ENCODE assay signal across 11 mouse cellular contexts in the genomic region with DNA sequence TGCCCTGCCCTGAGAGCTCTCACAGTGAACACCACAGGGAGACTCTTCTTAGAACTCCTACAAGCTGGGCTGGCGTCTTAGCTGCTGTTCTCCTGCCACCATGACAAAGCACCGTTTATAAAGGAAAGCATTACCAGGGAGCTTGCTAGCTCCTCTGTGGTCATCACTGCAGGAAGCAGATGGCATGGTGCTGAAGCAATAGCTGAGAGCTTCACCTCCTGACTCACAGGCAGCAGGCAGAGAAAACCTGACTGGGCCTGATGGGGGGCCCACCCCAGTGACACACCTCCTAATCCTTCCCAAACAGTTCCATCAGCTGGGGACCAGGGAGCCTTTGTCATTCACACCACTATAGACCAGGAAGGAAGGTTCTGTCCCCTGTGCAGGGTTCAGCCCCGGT. TPM values are rescaled to one million over a fixed set of nuclear protein-coding genes. Genes with fewer than 3 reads are reported as not detected.
DNase-seq lines count a peak whose midpoint lies in the region; ATAC-seq lines count a peak whose summit lies in the region.
"Had no signal": no experiment of that assay in that cellular context is flagged by ENCODE, and none has a peak within 500 bp of the region (broad histone marks: within the 10 kb centered on the region; RNA-seq: fewer than 3 reads in every experiment).

No protein-coding gene starts in this region.

- WGBS in hindbrain, embryonic 11.5 days = 47% methylated on average over 3 of the region's 3 CpGs
- whole genome bisulfite sequencing in hindbrain, embryonic 14.5 days = 55% methylated on average over 3 of the region's 3 CpGs
- 44% methylated on average over 3 of the region's 3 CpGs for WGBS in midbrain, embryonic 11.5 days
- 42% methylated on average over 3 of the region's 3 CpGs for WGBS in midbrain, embryonic 16.5 days
- 47% methylated on average over 3 of the region's 3 CpGs for WGBS in stomach, embryonic 14.5 days

- no peak overlapping the region for H3K9ac ChIP-seq in hindbrain, embryonic 11.5 days (ENCODE audit: low read depth, low read length)
- no peak overlapping the region for H3K9ac ChIP-seq in hindbrain, embryonic 14.5 days
- H3K9ac ChIP-seq in midbrain, embryonic 11.5 days (ENCODE audit: low read length) = no peak overlapping the region
- no peak overlapping the region for H3K9ac ChIP-seq in midbrain, embryonic 16.5 days (ENCODE audit: low read depth, low read length)
- H3K9ac ChIP-seq in stomach, embryonic 14.5 days (replicated peaks; ENCODE audit: low read depth, low read length) = no peak overlapping the region
- H3K9ac ChIP-seq: forebrain, postnatal 0 days had no signal

- no peaks in the 10 kb centered on the region for H3K4me1 ChIP-seq in hindbrain, embryonic 11.5 days (replicated peaks; ENCODE audit: control insufficient read depth, insufficient read depth, low read length)
- H3K4me1 ChIP-seq in hindbrain, embryonic 14.5 days (replicated peaks; ENCODE audit: control insufficient read depth, insufficient read depth, low read length) = peaks cover 12% of the 10 kb centered on the region
- H3K4me1 ChIP-seq in midbrain, embryonic 11.5 days (ENCODE audit: control insufficient read depth, insufficient read depth, low read length) = peaks cover 7% of the 10 kb centered on the region
- peaks cover 24% of the 10 kb centered on the region for H3K4me1 ChIP-seq in midbrain, embryonic 16.5 days (ENCODE audit: control insufficient read depth, insufficient read depth, low read length)
- no peaks in the 10 kb centered on the region for H3K4me1 ChIP-seq in stomach, embryonic 14.5 days (ENCODE audit: control insufficient read depth, insufficient read depth, low read length)

- no peaks in the 10 kb centered on the region for H3K9me3 ChIP-seq in hindbrain, embryonic 11.5 days (ENCODE audit: control insufficient read depth, low read length)
- H3K9me3 ChIP-seq in hindbrain, embryonic 14.5 days (ENCODE audit: control insufficient read depth, low read length) = no peaks in the 10 kb centered on the region
- H3K9me3 ChIP-seq in midbrain, embryonic 11.5 days (ENCODE audit: control insufficient read depth, low read length) = no peaks in the 10 kb centered on the region
- no peaks in the 10 kb centered on the region for H3K9me3 ChIP-seq in midbrain, embryonic 16.5 days (replicated peaks; ENCODE audit: control insufficient read depth, low read length, poor library complexity, severe bottlenecking)
- no peaks in the 10 kb centered on the region for H3K9me3 ChIP-seq in stomach, embryonic 14.5 days (ENCODE audit: control insufficient read depth, low read depth, low read length)

- no peaks in the 10 kb centered on the region for H3K27me3 ChIP-seq in hindbrain, embryonic 11.5 days (ENCODE audit: control insufficient read depth, insufficient read depth, low read length)
- no peaks in the 10 kb centered on the region for H3K27me3 ChIP-seq in hindbrain, embryonic 14.5 days (ENCODE audit: control insufficient read depth, insufficient read depth, low read length)
- no peaks in the 10 kb centered on the region for H3K27me3 ChIP-seq in midbrain, embryonic 11.5 days (ENCODE audit: control insufficient read depth, insufficient read depth, low read length)
- H3K27me3 ChIP-seq in midbrain, embryonic 16.5 days (ENCODE audit: control insufficient read depth, insufficient read depth, low read depth, low read length) = no peaks in the 10 kb centered on the region
- no peaks in the 10 kb centered on the region for H3K27me3 ChIP-seq in stomach, embryonic 14.5 days (ENCODE audit: control insufficient read depth, insufficient read depth, low read length)

- no peak for ATAC-seq in hindbrain, embryonic 11.5 days (ENCODE audit: low FRiP score)
- no peak for ATAC-seq in hindbrain, embryonic 14.5 days (ENCODE audit: low FRiP score)
- no peak for ATAC-seq in midbrain, embryonic 11.5 days (ENCODE audit: low FRiP score)
- no peak for ATAC-seq in midbrain, embryonic 16.5 days
- ATAC-seq in hematopoietic stem cell, adult 5-6 weeks (replicated peaks in 1 of 2; ENCODE audit: insufficient read depth in 1 of 2, low FRiP score in 2 of 2, low TSS enrichment in 1 of 2, low read depth in 1 of 2, poor library complexity in 2 of 2, severe bottlenecking in 2 of 2) = peak; percentile 95 to 98
- ATAC-seq in stomach, embryonic 14.5 days (ENCODE audit: insufficient number of reproducible peaks, insufficient read depth, low FRiP score, low read depth) = peak; percentile 26; the same call in 1 of the 2 replicates
- ATAC-seq: forebrain, postnatal 0 days had no signal

- H3K27ac ChIP-seq in hindbrain, embryonic 11.5 days (ENCODE audit: low read depth, low read length) = peak overlapping the region; percentile 10; the same call in 1 of the 2 replicates
- H3K27ac ChIP-seq in hindbrain, embryonic 14.5 days = no peak overlapping the region
- no peak overlapping the region for H3K27ac ChIP-seq in midbrain, embryonic 11.5 days (ENCODE audit: low read depth, low read length)
- no peak overlapping the region for H3K27ac ChIP-seq in midbrain, embryonic 16.5 days (ENCODE audit: low read length)
- peak overlapping the region; percentile 63; the same call in 1 of the 2 replicates for H3K27ac ChIP-seq in stomach, embryonic 14.5 days (ENCODE audit: low read length)

- DNase-seq in hindbrain, embryonic 11.5 days (ENCODE audit: low spot score) = no peak
- DNase-seq in hindbrain, embryonic 14.5 days (ENCODE audit: low spot score) = no peak
- peak; percentile 72 for DNase-seq in midbrain, embryonic 11.5 days (ENCODE audit: low spot score, missing footprints)
- no peak for DNase-seq in urinary bladder, postnatal 36 days (ENCODE audit: low spot score in 2 of 2)
- DNase-seq in adrenal gland, postnatal 10 days = no peak
- DNase-seq: cerebellum, adult 9-10 months; forebrain, postnatal 0 days; kidney, adult 11 months had no signal

- no peaks in the 10 kb centered on the region for H3K36me3 ChIP-seq in hindbrain, embryonic 11.5 days (ENCODE audit: control insufficient read depth, insufficient read depth, low read length)
- H3K36me3 ChIP-seq in hindbrain, embryonic 14.5 days (replicated peaks; ENCODE audit: control insufficient read depth, insufficient read depth) = no peaks in the 10 kb centered on the region
- no peaks in the 10 kb centered on the region for H3K36me3 ChIP-seq in midbrain, embryonic 11.5 days (ENCODE audit: control insufficient read depth, insufficient read depth, low read length)
- no peaks in the 10 kb centered on the region for H3K36me3 ChIP-seq in midbrain, embryonic 16.5 days (ENCODE audit: control insufficient read depth, insufficient read depth, low read length)
- no peaks in the 10 kb centered on the region for H3K36me3 ChIP-seq in stomach, embryonic 14.5 days (ENCODE audit: control insufficient read depth, insufficient read depth, low read length)

- no peak overlapping the region for H3K4me2 ChIP-seq in hindbrain, embryonic 11.5 days (replicated peaks; ENCODE audit: low read depth, low read length)
- no peak overlapping the region for H3K4me2 ChIP-seq in hindbrain, embryonic 14.5 days (replicated peaks)
- no peak overlapping the region for H3K4me2 ChIP-seq in midbrain, embryonic 11.5 days
- no peak overlapping the region for H3K4me2 ChIP-seq in midbrain, embryonic 16.5 days (ENCODE audit: low read length)
- no peak overlapping the region for H3K4me2 ChIP-seq in stomach, embryonic 14.5 days (replicated peaks; ENCODE audit: low read depth, low read length)

- H3K4me3 ChIP-seq in hindbrain, embryonic 11.5 days (ENCODE audit: low read depth, low read length) = no peak overlapping the region
- no peak overlapping the region for H3K4me3 ChIP-seq in hindbrain, embryonic 14.5 days (replicated peaks; ENCODE audit: low read length)
- no peak overlapping the region for H3K4me3 ChIP-seq in midbrain, embryonic 11.5 days (ENCODE audit: low read depth, low read length)
- no peak overlapping the region for H3K4me3 ChIP-seq in midbrain, embryonic 16.5 days (ENCODE audit: low read depth, low read length)
- no peak overlapping the region for H3K4me3 ChIP-seq in stomach, embryonic 14.5 days (ENCODE audit: low read depth, low read length)

RNA-seq across cellular contexts. Expression of a gene that starts 7.6 kb away (rescaled TPM):
- polyA plus RNA-seq in hindbrain, embryonic 11.5 days (2014; fragmentation: Nextera tagmentation; extraction: Ambion mirVana) = 113 and 129 TPM in 2 replicates
- 197 and 225 TPM in 2 replicates for polyA plus RNA-seq in hindbrain, embryonic 14.5 days (2014; fragmentation: Nextera tagmentation; extraction: Ambion mirVana)
- 119 and 129 TPM in 2 replicates for polyA plus RNA-seq in midbrain, embryonic 11.5 days (2014; fragmentation: Nextera tagmentation; extraction: Ambion mirVana)
- polyA plus RNA-seq in midbrain, embryonic 16.5 days (2015; fragmentation: Nextera tagmentation; extraction: Ambion mirVana) = 165 and 168 TPM in 2 replicates
- total RNA-seq in hematopoietic stem cell, adult 5-6 weeks (2017) = 19.4 and 33.1 TPM in 2 replicates
- 51.7 TPM in 2 replicates for polyA plus RNA-seq in stomach, embryonic 14.5 days (2014; fragmentation: Nextera tagmentation; extraction: Ambion mirVana)
- total RNA-seq in adrenal gland, postnatal 10 days (2021) = 10 to 100 TPM; 13.5 to 14.6 TPM

Comparison
In these comparisons a context has a peak if more than half of its experiments do, and no peak if none do; other contexts are left out.
1. H3K27ac ChIP-seq: peak in hindbrain, embryonic 11.5 days (single experiment) and stomach, embryonic 14.5 days (single experiment); none in hindbrain, embryonic 14.5 days (single experiment), midbrain, embryonic 11.5 days (single experiment) and midbrain, embryonic 16.5 days (single experiment).
2. ATAC-seq: peak in hematopoietic stem cell, adult 5-6 weeks (2 of 2) and stomach, embryonic 14.5 days (single experiment); none in hindbrain, embryonic 11.5 days (single experiment), hindbrain, embryonic 14.5 days (single experiment), midbrain, embryonic 11.5 days (single experiment) and midbrain, embryonic 16.5 days (single experiment).